Mouse (Mus musculus): ENCODE measurements at regions not wholly inside any gene's neighbourhood (a gene's known extent, or its start where the extent isn't known, plus 50 kb on each side); places are given as distances from the start of the nearest gene placed in this dataset.

DNA sequence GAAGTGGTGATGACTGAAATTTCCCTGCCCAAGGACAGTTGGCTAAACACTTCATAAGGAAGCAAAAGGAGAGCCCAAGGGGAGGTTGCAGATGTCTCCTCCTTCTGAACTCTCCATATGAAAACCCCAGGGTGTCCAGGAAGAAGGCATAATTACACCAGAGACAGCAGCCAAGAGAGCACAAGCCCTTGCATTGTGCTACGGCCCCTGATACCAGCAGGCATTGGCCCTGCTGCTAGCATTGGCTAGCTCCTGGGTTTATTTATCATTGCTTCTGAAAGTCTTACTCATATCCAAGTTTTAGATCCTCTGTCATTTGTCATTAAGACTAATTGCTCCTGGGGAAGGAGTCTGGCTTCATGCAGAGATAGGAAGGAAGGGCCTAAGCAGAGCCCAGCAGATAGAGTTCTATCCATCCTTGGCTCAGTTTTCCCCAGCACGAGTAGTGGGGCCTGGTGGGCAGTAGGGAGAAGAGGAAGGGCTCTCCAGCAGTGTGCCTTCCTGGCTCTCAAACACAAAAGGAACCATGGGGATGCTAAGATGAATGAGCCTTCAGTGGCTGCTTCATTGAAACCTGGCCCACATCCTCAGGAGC is 98.5 kb upstream of the Tmc3 start:
- Histone ChIP-seq H3K36me3 (no peaks in the 10 kb centered on the region), H3K4me3 (replicated peaks) (no peak overlapping the region), H3K4me2 (replicated peaks) (no peak overlapping the region), H3K27ac (replicated peaks) (no peak overlapping the region), H3K27me3 (no peaks in the 10 kb centered on the region), H3K9me3 (replicated peaks) (no peaks in the 10 kb centered on the region), H3K9ac (no peak overlapping the region), H3K4me1 (no peaks in the 10 kb centered on the region)
- no peak for ATAC-seq (ENCODE audit: insufficient number of reproducible peaks, low FRiP score, low TSS enrichment, low read depth)
- 55% methylated on average over 2 of the region's 2 CpGs for WGBS

DNA sequence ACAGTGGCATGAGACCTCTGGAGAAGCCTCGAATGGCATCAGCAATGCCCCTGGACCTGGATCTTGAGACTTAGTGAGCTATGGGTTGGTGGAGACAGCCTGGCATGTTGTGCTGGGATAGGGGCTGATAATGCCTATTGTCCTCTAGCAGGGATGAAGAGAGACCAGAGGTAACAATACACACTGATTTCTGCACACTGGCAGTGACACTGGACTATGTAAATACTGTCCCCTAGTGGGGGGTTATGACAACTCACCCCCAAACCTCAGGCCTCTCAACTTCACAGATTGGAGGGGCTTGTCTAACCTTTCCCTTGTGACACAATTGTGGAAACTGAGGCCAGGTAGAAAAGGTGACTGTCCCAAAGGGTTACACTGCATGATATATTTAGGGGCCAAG is 94.9 kb upstream of the Tmc3 start:
- H3K9me3 ChIP-seq (replicated peaks) = no peaks in the 10 kb centered on the region
- no peak overlapping the region for H3K4me2 ChIP-seq (replicated peaks)
- no peak overlapping the region for H3K27ac ChIP-seq (replicated peaks)
- no peak for ATAC-seq (ENCODE audit: insufficient number of reproducible peaks, low FRiP score, low TSS enrichment, low read depth)
- WGBS = 66% methylated on average over 1 of the region's 1 CpGs
- no peak overlapping the region for H3K9ac ChIP-seq
- H3K36me3 ChIP-seq = no peaks in the 10 kb centered on the region
- no peaks in the 10 kb centered on the region for H3K4me1 ChIP-seq
- no peaks in the 10 kb centered on the region for H3K27me3 ChIP-seq
- H3K4me3 ChIP-seq (replicated peaks) = no peak overlapping the region

DNA sequence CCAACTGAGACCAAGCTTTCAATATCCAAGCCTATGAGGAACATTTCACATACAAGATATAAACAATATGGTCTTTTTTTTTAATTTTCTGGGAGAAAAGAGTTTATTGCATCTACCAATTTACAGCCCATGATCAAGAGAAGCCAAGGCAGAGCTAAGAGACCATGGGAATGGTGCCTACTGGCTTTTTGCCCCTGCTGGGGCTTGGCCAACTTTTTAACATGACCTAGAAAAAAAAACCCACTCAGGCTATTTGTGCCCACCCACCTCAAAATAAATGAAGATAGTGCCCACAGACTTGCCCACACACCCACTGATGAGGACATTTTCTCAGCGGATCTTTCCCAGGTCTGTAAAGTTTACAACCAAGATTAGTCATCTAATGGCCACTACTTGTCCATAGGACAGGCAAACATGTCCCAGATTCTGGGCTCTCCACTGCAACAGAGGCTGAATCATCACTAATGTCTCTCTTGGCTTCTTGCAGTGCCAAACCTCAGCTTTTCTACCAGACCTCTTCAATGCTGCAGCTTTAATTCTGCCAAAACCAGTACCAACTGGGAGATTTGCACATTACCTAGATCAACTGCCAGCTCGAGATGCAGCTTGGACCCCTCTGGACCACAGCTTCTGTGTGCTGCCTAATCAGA is 79.6 kb upstream of the Tmc3 start:
- Histone ChIP-seq H3K27me3 (no peaks in the 10 kb centered on the region), H3K4me1 (no peaks in the 10 kb centered on the region), H3K4me2 (replicated peaks) (no peak overlapping the region), H3K36me3 (no peaks in the 10 kb centered on the region), H3K9ac (no peak overlapping the region), H3K9me3 (replicated peaks) (no peaks in the 10 kb centered on the region), H3K4me3 (replicated peaks) (no peak overlapping the region), H3K27ac (replicated peaks) (no peak overlapping the region)
- ATAC-seq (ENCODE audit: insufficient number of reproducible peaks, low FRiP score, low TSS enrichment, low read depth) = no peak
- 72% methylated on average over 2 of the region's 2 CpGs for WGBS

DNA sequence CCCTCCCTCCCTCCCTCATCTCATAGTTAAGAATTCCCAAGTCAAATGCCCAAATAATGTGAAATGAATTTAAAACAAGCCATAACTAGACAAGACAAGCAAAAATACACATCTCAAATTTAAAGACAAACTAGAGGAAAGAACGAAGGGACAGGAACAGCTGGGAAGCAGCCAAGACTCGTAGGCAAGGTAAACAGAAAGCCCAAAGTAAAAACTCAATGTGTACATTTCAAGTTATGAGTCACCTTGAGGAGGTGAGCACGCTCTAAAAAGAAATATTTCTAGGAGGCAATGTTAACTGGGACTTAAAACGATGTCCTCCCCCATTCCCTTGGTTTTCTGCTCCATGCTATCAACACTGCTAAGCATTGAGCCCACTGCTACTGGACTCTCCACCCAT is 68.4 kb upstream of the Tmc3 start:
- H3K36me3 ChIP-seq = no peaks in the 10 kb centered on the region
- H3K27ac ChIP-seq (replicated peaks) = no peak overlapping the region
- no peak overlapping the region for H3K9ac ChIP-seq
- 51% methylated on average over 4 of the region's 4 CpGs for WGBS
- no peak overlapping the region for H3K4me3 ChIP-seq (replicated peaks)
- H3K4me1 ChIP-seq = no peaks in the 10 kb centered on the region
- no peak overlapping the region for H3K4me2 ChIP-seq (replicated peaks)
- no peak for ATAC-seq (ENCODE audit: insufficient number of reproducible peaks, low FRiP score, low TSS enrichment, low read depth)
- H3K27me3 ChIP-seq = no peaks in the 10 kb centered on the region
- H3K9me3 ChIP-seq (replicated peaks) = no peaks in the 10 kb centered on the region

DNA sequence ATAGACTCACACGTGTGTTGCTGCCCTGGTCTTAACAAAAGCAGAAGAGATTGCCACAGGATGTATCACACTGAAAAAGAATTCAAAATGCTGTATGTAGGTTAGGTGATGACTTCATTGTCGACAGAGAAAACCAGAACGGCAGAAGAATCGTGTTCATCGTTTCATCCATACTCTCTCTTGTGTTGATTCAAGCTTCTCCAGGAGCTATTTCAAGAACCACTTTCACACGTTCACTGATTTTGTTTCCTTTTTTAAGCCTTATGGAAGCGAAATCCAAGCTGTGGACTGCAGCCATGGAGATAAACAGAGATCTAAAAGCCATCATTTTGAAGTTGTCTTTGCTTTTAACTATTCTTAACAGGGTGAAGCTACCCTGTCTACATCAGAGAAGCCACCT is 63.2 kb upstream of the Tmc3 start:
- WGBS = 84% methylated on average over 7 of the region's 7 CpGs
- no peaks in the 10 kb centered on the region for H3K36me3 ChIP-seq
- no peaks in the 10 kb centered on the region for H3K27me3 ChIP-seq
- ATAC-seq (ENCODE audit: insufficient number of reproducible peaks, low FRiP score, low TSS enrichment, low read depth) = no peak
- no peak overlapping the region for H3K27ac ChIP-seq (replicated peaks)
- no peak overlapping the region for H3K4me3 ChIP-seq (replicated peaks)
- no peak overlapping the region for H3K9ac ChIP-seq
- no peaks in the 10 kb centered on the region for H3K4me1 ChIP-seq
- no peak overlapping the region for H3K4me2 ChIP-seq (replicated peaks)
- no peaks in the 10 kb centered on the region for H3K9me3 ChIP-seq (replicated peaks)

Data from embryonic facial prominence, embryonic 15.5 days (tissue).